Comparison of ENCODE assay signal across 19 mouse cellular contexts in genomic region chr2:170752191-170752850, GRCm38 (mm10). TPM values are rescaled to one million over a fixed set of nuclear protein-coding genes. Genes with fewer than 3 reads are reported as not detected.
"Had no signal": no experiment of that assay in that cellular context is flagged by ENCODE, and none has a peak within 500 bp of the region (broad histone marks: within the 10 kb centered on the region; RNA-seq: fewer than 3 reads in every experiment).

No protein-coding gene starts in this region.

- ATAC-seq: intestine, postnatal 0 days; midbrain, embryonic 13.5 days had no signal

- H3K4me1 ChIP-seq: liver, embryonic 15.5 days; megakaryocyte, embryonic 14.5 days had no signal

- H3K4me3 ChIP-seq: layer of hippocampus, adult 2 months; limb, embryonic 12.5 days; liver, embryonic 15.5 days; megakaryocyte, embryonic 14.5 days; midbrain, embryonic 13.5 days; neural tube, embryonic 13.5 days; stomach, embryonic 15.5 days had no signal

- H3K9me3 ChIP-seq: limb, embryonic 12.5 days; liver, embryonic 15.5 days; midbrain, embryonic 13.5 days; neural tube, embryonic 13.5 days; stomach, embryonic 15.5 days had no signal

- H3K27ac ChIP-seq: kidney, postnatal 0 days; layer of hippocampus, adult 2 months; limb, embryonic 12.5 days; liver, embryonic 15.5 days; macrophage; midbrain, embryonic 13.5 days; neural tube, embryonic 13.5 days; stomach, embryonic 15.5 days had no signal

- H3K36me3 ChIP-seq: limb, embryonic 12.5 days; liver, embryonic 15.5 days; midbrain, embryonic 13.5 days; neural tube, embryonic 13.5 days; stomach, embryonic 15.5 days had no signal

- DNase-seq: kidney, adult 8-10 months; kidney, postnatal 4 days; lung, adult 2 months; lung, postnatal 10 days; right cerebral cortex, postnatal 14 days; thymus, adult 2 months; thymus, postnatal 25 days had no signal

- H3K27me3 ChIP-seq: liver, embryonic 15.5 days; megakaryocyte, embryonic 14.5 days; midbrain, embryonic 13.5 days; neural tube, embryonic 13.5 days; stomach, embryonic 15.5 days had no signal

- H3K9ac ChIP-seq: limb, embryonic 12.5 days; liver, embryonic 15.5 days; midbrain, embryonic 13.5 days; neural tube, embryonic 13.5 days; stomach, embryonic 15.5 days had no signal

- H3K4me2 ChIP-seq: limb, embryonic 12.5 days; liver, embryonic 11.5 days; liver, embryonic 15.5 days; midbrain, embryonic 13.5 days; neural tube, embryonic 13.5 days; stomach, embryonic 15.5 days had no signal

RNA-seq across cellular contexts. Expression of gene Dok5, which starts 20.7 kb away (rescaled TPM):
- total RNA-seq: monocyte, adult 5-6 weeks had no signal
- polyA plus RNA-seq: macrophage had no signal
